Mouse (Mus musculus): ENCODE data around the gene Gpr87.

The Gpr87 gene

GRCm38 (mm10) chr3:59194938-59195337 lies at the start of gene Gpr87:
Gene Gpr87 (minus strand): TSS chr3:59195104.
- DNase-seq (ENCODE audit: low spot score): no peak

DNA sequence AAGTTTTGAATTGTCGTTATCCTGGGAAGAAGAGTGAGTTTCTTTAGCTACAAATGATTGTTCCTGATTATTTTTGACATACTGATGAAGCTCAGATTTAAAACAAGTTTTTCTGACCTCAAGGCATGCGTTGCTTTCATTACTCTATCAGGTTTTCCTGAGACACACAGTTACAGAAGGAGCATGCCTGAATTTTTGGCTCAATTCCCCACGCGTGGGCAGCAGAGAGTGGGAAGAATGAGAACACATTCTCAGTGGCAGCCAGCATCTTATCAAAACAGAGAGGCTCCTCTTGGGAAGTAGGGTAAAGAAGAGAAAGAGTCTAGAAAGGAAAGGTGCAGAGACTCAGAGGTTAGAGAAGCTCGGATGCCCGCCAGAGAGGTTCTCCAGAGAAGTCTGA lies 48.5 kb upstream of the Gpr87 start:
- DNase-seq (ENCODE audit: low spot score): peak; percentile 41

- DNase-seq (ENCODE audit: low spot score): no peak
Observed at GRCm38 (mm10) chr3:59234878-59235277, 40.0 kb upstream of the Gpr87 start.

GRCm38 (mm10) chr3:59230912-59231311 lies 36.0 kb upstream of the Gpr87 start:
- DNase-seq (ENCODE audit: low spot score): no peak

DNA sequence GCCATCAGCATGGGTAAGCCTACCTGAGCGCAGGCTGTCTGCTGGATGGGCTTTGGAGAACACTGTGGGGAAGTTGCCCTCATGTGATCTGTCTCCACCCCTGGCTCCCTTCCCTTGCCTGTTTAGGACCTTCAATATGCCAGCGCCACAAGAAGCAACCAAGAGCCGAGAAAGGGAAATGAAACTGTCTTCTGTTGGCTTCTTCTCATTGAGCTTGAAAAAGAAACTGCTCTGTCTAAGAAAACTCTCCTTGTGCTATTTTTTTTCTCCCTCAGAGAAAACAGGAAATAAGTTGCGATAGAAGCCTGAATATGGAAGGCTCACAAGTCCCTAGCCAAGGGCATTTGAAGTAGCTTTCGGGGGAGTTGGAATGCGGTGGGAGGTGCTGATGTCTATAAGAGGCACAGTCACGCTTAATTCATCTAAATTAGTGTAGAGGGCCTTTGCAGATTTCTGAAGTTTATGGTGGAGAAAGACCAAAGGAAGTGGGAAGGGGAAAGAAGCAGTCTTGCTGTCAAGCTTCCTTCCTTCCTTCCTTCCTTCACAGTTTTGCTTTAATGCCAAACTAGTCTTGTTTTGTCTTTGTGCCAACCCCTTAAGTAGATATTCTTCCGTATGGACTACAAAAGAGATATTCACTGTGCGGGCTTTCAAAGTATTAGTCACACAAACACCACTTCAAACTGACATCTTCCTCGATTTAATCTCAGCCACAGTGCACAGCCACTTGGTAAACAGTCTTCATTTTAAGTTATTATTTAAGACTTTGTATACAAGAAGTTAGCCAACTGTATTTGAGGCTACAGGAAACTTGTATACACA lies 34.0 kb upstream of the Gpr87 start:
- no peak for DNase-seq (ENCODE audit: low spot score)

DNA sequence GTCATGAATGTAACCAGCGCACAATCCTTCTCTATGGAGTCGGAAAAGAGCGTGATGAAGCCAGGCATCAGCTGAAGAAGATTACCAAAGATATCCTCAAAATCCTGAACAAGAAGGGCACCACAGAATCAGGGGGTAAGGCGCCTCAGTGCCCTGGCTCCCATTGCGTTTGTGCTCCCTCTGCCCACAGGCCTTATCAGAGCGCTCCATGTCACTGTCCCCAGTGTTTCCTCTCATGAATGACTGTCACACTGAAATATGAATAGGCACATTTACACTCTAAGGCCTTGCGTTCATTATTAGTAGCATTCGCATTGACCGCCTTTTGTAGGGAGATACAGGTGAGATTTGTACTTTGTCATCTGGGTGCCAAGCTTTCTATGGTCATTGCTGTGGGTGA lies 32.8 kb upstream of the Gpr87 start:
- no peak for DNase-seq (ENCODE audit: low spot score)

- no peak for DNase-seq (ENCODE audit: low spot score)
Observed at GRCm38 (mm10) chr3:59225411-59225810, 30.5 kb upstream of the Gpr87 start.

GRCm38 (mm10) chr3:59222303-59222702 lies 27.4 kb upstream of the Gpr87 start:
- no peak for DNase-seq (ENCODE audit: low spot score)

- DNase-seq (ENCODE audit: low spot score): no peak
Observed at GRCm38 (mm10) chr3:59219326-59219725, 24.4 kb upstream of the Gpr87 start.

- no peak for DNase-seq (ENCODE audit: low spot score)
Observed at GRCm38 (mm10) chr3:59217211-59217610, 22.3 kb upstream of the Gpr87 start.

DNA sequence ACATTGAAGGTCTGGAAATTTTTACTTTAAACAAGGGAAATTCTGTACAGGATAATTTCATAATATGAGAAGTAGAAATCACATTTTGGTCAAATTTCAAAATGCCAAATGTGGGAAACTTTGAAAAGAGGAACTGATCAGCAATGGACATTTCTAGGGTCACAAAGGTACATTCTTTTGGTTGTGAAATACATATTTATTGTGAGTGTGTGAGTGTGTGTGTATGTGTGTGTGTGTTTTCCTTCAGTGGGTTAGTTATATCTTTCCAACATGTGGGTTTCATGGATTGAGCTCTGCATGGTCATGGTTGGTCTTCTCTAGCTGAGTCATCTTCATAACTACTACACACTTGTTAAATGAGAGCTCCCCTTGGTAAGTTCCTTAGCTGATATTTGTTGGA lies 17.5 kb upstream of the Gpr87 start:
- no peak for DNase-seq (ENCODE audit: low spot score)

GRCm38 (mm10) chr3:59211784-59212183 lies 16.9 kb upstream of the Gpr87 start:
- no peak for DNase-seq (ENCODE audit: low spot score)

DNA sequence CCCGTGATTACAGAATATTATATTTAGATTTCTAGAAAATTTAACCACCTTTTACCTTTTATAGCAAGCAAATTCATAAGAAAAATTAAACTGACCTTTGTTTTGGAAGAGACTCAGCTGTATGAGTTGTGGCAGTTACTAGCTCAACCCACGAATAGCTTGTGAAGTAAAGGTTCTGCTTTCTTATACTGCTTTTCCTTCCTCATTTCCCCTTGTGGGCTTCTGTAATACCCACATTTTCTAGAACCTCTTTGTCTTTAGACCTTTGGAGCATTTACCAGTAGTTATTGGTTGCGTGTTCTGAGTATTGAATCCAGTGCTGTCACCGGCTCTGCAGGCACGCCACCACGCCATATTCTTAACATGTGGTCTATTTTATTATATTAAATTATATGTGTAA lies 15.8 kb upstream of the Gpr87 start, which contains the start of gene P2ry13:
Gene P2ry13 (minus strand): TSS at position 156 of the 400 bp plus-strand sequence.
- DNase-seq (ENCODE audit: low spot score): no peak

GRCm38 (mm10) chr3:59210089-59210488 lies 15.2 kb upstream of the Gpr87 start:
- no peak for DNase-seq (ENCODE audit: low spot score)

- DNase-seq (ENCODE audit: low spot score): peak; percentile 49
Observed at GRCm38 (mm10) chr3:59208650-59209548, 14.0 kb upstream of the Gpr87 start.

DNA sequence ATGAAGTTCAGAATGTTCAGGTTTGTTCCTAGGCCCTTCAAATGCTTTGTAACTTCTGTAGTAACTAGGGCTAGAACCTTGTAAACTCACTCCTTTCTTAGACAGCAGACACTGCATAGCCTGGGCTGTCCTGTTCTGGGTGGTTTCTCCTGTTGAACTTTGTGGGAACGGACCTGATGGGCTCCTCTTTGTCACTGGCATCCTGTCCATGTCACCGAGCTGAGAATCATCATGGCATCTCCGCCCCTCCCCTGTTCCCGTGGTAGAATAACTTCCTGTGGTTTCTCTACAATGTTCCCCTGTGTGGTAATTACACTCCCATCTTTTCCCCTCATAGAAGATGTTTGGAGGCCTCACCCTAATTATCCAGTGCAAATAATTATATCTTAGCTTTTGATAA lies 11.0 kb upstream of the Gpr87 start:
- no peak for DNase-seq (ENCODE audit: low spot score)

DNA sequence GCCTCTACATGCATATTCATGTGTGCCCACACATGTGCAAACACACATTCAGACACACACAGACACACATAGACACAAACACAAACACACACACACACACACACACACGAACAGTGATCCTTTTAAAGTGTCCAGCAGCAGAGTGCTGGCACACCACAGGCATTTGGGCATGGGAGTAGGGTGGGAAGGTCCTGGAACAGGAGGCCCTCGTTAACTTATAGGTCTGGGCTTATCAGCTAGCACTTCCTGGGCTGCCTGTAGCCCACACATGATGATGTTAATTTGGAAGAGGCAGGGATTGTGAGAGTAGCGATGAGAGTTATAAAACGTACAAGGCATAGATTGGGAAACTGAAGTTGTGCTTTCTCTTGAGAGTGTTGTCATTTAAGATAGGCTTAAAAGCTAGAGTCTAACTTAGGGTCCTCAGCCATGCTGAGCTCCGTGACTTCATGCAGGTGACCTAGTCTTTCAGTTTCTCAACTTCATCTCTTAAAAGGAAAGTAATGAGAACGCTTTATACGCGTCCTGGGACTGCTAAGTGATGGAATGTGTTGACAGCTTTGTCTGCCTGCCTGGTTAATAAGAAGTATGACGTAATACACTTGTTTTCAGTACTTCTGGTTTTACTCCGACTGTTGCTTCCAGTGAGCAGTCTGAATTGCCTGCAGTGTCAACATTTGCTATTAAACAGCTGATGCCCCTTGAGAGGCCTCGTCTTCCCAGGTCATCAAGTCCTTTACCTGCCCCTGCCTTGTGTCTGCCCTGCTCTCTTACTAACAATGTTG lies 10.0 kb upstream of the Gpr87 start:
- DNase-seq (ENCODE audit: low spot score): no peak

- no peak for DNase-seq (ENCODE audit: low spot score)
Observed at GRCm38 (mm10) chr3:59203802-59204520, 9.1 kb upstream of the Gpr87 start.

GRCm38 (mm10) chr3:59197329-59197948 lies 2.5 kb upstream of the Gpr87 start:
- DNase-seq (ENCODE audit: low spot score): no peak

GRCm38 (mm10) chr3:59194099-59194498 lies 805 bp downstream of the Gpr87 start:
- no peak for DNase-seq (ENCODE audit: low spot score)

DNA sequence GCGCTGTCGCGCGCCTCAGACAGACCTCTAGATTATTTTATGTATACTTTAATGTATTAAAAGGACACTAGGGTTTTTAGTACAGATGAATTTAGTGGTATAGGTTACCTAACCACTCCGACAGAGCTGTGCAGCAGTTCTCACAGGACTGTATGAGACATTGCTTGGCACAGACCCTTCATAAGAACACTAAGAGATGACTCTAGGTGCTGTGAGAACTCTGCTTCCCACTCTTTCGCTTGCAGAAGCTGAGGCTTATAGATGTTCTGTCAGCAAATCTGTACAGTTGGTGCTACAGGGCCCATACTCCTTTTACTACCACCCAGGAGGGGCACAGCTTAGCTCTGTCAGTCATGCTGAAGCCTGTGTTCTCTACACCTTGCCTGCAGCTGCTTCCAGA lies 3.2 kb downstream of the Gpr87 start:
- no peak for DNase-seq (ENCODE audit: low spot score)
